Mouse (Mus musculus) cerebellum, adult 2 months (tissue): ENCODE measurements around the gene Rhobtb1. TPM values are rescaled to one million over a fixed set of nuclear protein-coding genes. Genes with fewer than 3 reads are reported as not detected.

Source experiments
- DNase-seq, 2 experiments: peaks; one replicate each; pipeline ENCODE4 v3.0.0; 2021
- H3K27ac ChIP-seq: fragments of 200-500 bp; 2 replicates; pipeline ENCODE4 v1.5.1; 2012; ENCODE audit warnings: low read length, control low read depth, inconsistent platforms; ENCODE audit not compliant: insufficient read depth
- H3K27me3 ChIP-seq: fragments of 200-500 bp; 2 replicates; pipeline ENCODE4 v1.6.1; 2012; ENCODE audit warnings: inconsistent platforms, mild to moderate bottlenecking, low read length, moderate library complexity; ENCODE audit not compliant: control insufficient read depth, insufficient read depth
- H3K4me1 ChIP-seq: fragments of 200-500 bp; 2 replicates; pipeline ENCODE4 v1.6.1; 2011; ENCODE audit warnings: low read length; ENCODE audit not compliant: control insufficient read depth, insufficient read depth
- H3K4me3 ChIP-seq: fragments of 200-500 bp; replicated peaks from 2 replicates; pipeline ENCODE3; 2011; ENCODE audit warnings: mild to moderate bottlenecking, low read depth, low read length, control low read depth; ENCODE audit not compliant: insufficient read depth
- CTCF ChIP-seq: fragments of 200-500 bp; IDR thresholded peaks from 2 replicates; pipeline ENCODE4 v1.5.1; 2011; ENCODE audit warnings: low read depth, mild to moderate bottlenecking, control low read depth, low read length, moderate library complexity, borderline replicate concordance; ENCODE audit not compliant: insufficient read depth
- POLR2A ChIP-seq: fragments of 200-500 bp; IDR thresholded peaks from 2 replicates; pipeline ENCODE4 v1.6.1; 2011; ENCODE audit warnings: low read length, control low read depth, borderline replicate concordance; ENCODE audit not compliant: insufficient read depth
- WGBS: fragments of 180-500 bp; shearing (Covaris S2); methylation state at CpG from one replicate; pipeline ENCODE4 v1.1.7; 2018; 5-methylcytosine and 5-hydroxymethylcytosine counted together
- polyA plus RNA-seq: library from polyadenylated mRNA; depleted of rRNA; stranded (reverse); fragments of >200 nt; gene quantifications from 2 replicates; pipeline ENCODE4 v1.2.3, GENCODE M21; 2012

Rhobtb1 gene
- polyA plus RNA-seq, 1 experiment = 2.8 TPM

GRCm38 (mm10) chr10:69274705-69275104 is 123.5 kb downstream of the Rhobtb1 start:
- DNase-seq = no peak
- no peak for TF ChIP-seq POLR2A
- TF ChIP-seq CTCF = no peak
- no peaks in the 10 kb centered on the region for H3K4me1 ChIP-seq
- H3K27ac ChIP-seq = no peak overlapping the region
- H3K4me3 ChIP-seq = no peak overlapping the region
- H3K27me3 ChIP-seq = no peaks in the 10 kb centered on the region

- TF ChIP-seq CTCF (no peak), POLR2A (no peak)
- WGBS = 93% methylated on average over 12 of the region's 12 CpGs
- Histone ChIP-seq H3K27me3 (no peaks in the 10 kb centered on the region), H3K4me1 (no peaks in the 10 kb centered on the region), H3K27ac (peak overlapping the region; percentile 57; the same call in 1 of the 2 replicates), H3K4me3 (no peak overlapping the region)
- no peak for DNase-seq
Observed at GRCm38 (mm10) chr10:69275811-69276775, 124.9 kb downstream of the Rhobtb1 start.

GRCm38 (mm10) chr10:69276920-69277435 is 125.7 kb downstream of the Rhobtb1 start:
- Histone ChIP-seq H3K4me3 (no peak overlapping the region), H3K27me3 (no peaks in the 10 kb centered on the region), H3K27ac (no peak overlapping the region; the same call in 1 of the 2 replicates), H3K4me1 (no peaks in the 10 kb centered on the region)
- WGBS = 55% methylated on average over 9 of the region's 9 CpGs
- TF ChIP-seq POLR2A (no peak), CTCF (no peak)
- DNase-seq = no peak

GRCm38 (mm10) chr10:69278764-69279606 is 127.8 kb downstream of the Rhobtb1 start:
- Histone ChIP-seq H3K27ac (no peak overlapping the region), H3K27me3 (no peaks in the 10 kb centered on the region), H3K4me1 (no peaks in the 10 kb centered on the region), H3K4me3 (no peak overlapping the region)
- TF ChIP-seq CTCF = no peak
- no peak for TF ChIP-seq POLR2A
- WGBS = 81% methylated on average over 18 of the region's 18 CpGs
- DNase-seq = no peak

DNA sequence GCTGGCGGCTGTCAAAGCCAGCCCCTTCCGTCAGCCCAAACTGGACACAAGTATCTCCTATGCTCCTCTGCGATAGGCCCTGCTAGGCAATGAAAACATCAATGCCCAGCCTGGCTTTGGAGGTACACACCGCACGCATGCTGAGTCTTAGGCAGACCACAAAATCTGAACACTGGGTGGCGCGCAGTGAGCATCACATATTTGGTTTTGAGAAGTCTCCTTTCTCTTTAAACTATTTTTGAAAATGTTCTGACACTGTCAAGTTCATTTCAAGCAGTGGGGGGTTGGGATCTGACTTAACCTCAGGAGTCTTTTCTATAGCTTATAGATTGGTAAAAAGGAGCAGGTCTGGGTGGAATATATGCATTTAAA is 128.4 kb downstream of the Rhobtb1 start:
- TF ChIP-seq POLR2A (no peak), CTCF (no peak)
- DNase-seq = no peak
- Histone ChIP-seq H3K27me3 (no peaks in the 10 kb centered on the region), H3K4me3 (no peak overlapping the region), H3K27ac (no peak overlapping the region), H3K4me1 (no peaks in the 10 kb centered on the region)
- WGBS = 73% methylated on average over 7 of the region's 7 CpGs

DNA sequence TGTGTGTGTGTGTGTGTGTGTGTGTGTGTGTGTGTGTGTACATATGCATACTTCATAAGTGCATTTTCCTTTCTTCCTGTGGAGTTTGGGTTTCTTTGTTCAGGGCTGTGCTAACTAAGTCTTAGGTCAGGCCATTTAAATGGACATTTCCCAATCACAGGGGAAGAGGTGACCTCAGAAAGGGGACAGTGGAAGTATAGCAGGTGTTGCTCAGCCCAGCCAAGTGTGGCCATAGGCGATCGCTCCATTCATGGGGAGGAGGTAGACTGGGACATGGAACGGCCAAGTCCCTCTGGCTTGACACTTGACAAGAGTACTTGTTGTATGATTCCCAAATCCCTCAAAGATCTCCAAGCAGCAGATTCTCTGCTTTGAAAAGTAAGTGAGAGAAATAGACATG is 135.7 kb downstream of the Rhobtb1 start:
- WGBS = 79% methylated on average over 3 of the region's 3 CpGs
- TF ChIP-seq POLR2A = no peak
- no peak for TF ChIP-seq CTCF
- no peak for DNase-seq
- Histone ChIP-seq H3K27me3 (no peaks in the 10 kb centered on the region), H3K4me1 (no peaks in the 10 kb centered on the region), H3K4me3 (no peak overlapping the region), H3K27ac (no peak overlapping the region)

DNA sequence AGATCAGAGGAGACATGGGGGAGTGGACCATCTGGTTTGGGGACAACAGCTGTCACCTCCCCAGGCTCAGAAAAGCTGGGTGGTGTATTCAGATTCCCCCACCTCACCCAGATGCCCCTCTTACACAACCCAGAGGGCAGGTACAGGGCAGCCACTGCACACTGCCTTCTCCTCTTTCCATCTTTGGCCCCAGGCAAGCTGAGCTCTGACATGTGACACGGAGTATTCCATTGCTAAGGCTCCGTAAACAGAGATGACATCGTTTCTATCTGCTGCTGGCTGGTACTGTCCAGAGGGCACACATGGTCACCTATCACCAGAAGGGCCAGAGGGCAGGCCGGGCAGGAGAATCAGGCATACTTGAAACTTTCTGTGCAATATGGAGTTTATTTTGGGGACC is 136.9 kb downstream of the Rhobtb1 start:
- Histone ChIP-seq H3K4me1 (no peaks in the 10 kb centered on the region), H3K27me3 (no peaks in the 10 kb centered on the region), H3K4me3 (no peak overlapping the region), H3K27ac (no peak overlapping the region)
- no peak for DNase-seq
- TF ChIP-seq POLR2A (no peak), CTCF (no peak)
- 92% methylated on average over 4 of the region's 4 CpGs for WGBS
